Mouse (Mus musculus): Measurements from ENCODE around the gene Tnp1. TPM values are rescaled to one million over a fixed set of nuclear protein-coding genes. Genes with fewer than 3 reads are reported as not detected.

Gene Tnp1
- polyA plus RNA-seq, 1 experiment from 2014 or later: not detected

DNA sequence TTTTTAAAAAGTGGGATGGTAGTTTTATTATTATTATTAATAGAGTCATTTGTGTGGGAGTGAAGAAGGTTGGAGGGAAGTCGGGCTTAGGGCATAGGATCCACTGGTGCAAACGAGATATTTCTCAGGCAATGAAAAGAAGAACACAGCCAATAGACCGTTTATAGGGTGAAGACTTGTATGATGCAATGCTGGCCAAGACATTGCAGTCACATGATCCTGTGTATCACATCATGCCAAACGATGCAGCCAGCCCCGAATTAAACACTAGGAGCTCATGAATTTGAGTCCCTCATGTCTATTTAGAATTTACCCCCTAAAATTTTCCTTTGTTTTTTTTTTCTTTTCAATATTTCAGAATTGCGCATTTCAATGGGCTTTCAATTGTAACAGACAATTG lies 13.0 kb upstream of the Tnp1 start:
- Histone ChIP-seq H3K36me3 (ENCODE audit: control insufficient read depth, insufficient read depth, low read length) (no peaks in the 10 kb centered on the region), H3K4me1 (replicated peaks; ENCODE audit: control insufficient read depth, insufficient read depth, low read length) (no peaks in the 10 kb centered on the region), H3K27me3 (replicated peaks; ENCODE audit: control insufficient read depth, insufficient read depth, low read length) (no peaks in the 10 kb centered on the region), H3K4me3 (ENCODE audit: low read depth, low read length) (no peak overlapping the region), H3K9me3 (ENCODE audit: control insufficient read depth, low read length) (no peaks in the 10 kb centered on the region), H3K4me2 (no peak overlapping the region), H3K27ac (ENCODE audit: low read depth, low read length) (no peak overlapping the region), H3K9ac (ENCODE audit: low read depth, low read length) (no peak overlapping the region)
- ATAC-seq (replicated peaks; ENCODE audit: low FRiP score) (no peak), DNase-seq (ENCODE audit: low spot score) (no peak)
- WGBS: 82% methylated on average over 6 of the region's 6 CpGs

DNA sequence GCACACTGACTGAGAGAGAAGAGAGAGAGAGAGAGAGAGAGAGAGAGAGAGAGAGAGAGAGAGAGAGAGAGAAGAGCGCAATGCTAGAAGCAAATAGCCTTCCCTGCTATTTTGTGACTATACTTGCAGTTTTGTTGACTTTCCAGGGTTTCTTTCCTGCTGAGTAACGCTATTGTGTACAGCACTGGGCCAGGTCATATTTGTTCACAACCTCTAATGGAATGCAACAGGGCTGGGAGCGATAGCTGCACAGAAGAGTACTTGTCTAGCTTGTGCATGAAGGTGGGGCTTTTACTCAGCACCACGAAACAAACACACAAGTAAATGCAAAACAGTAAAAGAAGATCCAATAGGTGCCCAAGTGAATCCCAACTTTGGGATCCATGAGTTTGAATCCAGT lies 11.7 kb upstream of the Tnp1 start:
- H3K9me3 ChIP-seq (ENCODE audit: control insufficient read depth, low read length): no peaks in the 10 kb centered on the region
- DNase-seq (ENCODE audit: low spot score): no peak
- H3K27ac ChIP-seq (ENCODE audit: low read depth, low read length): no peak overlapping the region
- no peak for ATAC-seq (replicated peaks; ENCODE audit: low FRiP score)
- no peaks in the 10 kb centered on the region for H3K27me3 ChIP-seq (replicated peaks; ENCODE audit: control insufficient read depth, insufficient read depth, low read length)
- no peak overlapping the region for H3K4me2 ChIP-seq
- H3K4me3 ChIP-seq (ENCODE audit: low read depth, low read length): no peak overlapping the region
- no peaks in the 10 kb centered on the region for H3K4me1 ChIP-seq (replicated peaks; ENCODE audit: control insufficient read depth, insufficient read depth, low read length)
- H3K36me3 ChIP-seq (ENCODE audit: control insufficient read depth, insufficient read depth, low read length): no peaks in the 10 kb centered on the region
- WGBS: 74% methylated on average over 4 of the region's 4 CpGs
- no peak overlapping the region for H3K9ac ChIP-seq (ENCODE audit: low read depth, low read length)

DNA sequence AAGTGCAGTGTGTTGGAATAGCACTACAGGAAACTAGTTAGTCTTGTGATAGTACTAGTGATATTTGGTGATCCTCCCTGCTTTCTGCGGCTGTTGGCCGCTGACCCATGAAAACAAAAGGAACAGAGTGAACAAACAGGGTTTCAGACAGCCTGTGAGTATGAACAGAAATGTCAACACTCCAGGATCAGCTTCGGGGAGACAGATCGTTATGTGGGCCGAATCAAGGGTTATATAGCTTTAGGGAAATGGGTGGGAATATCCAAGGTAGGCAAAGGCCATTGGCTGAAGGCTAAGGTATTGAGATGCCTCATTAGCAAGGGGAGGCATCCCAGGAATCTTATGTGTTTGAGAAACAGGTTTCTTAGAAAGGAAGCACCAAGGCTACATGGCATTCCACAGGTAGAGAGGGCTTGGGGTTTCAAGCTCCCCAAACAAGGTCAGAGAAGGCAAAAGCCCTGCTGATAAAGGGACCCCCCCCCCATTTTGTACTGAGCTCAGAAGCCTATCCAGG lies 11.1 kb upstream of the Tnp1 start:
- WGBS: 84% methylated on average over 5 of the region's 5 CpGs

DNA sequence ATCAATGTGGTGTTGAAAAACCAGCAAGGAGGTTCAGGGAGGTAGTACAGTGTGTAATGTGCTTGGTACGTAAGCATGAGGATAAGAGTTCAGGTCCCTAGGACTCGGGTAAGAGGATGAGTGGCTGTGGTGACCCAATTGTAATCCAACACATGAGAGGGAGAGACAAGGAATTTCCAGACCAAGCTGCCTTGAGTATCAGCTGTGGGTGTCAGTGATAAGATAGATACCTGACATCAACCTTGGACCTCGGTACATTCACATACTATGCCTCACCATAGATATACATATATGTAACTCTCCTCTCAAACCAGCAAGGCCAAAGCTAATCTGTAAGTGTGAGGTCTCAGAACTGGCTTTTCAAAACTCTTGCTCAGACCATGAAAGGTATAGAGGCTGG lies 10.4 kb upstream of the Tnp1 start:
- DNase-seq (ENCODE audit: low spot score) (no peak), ATAC-seq (replicated peaks; ENCODE audit: low FRiP score) (peak; percentile 53)
- Histone ChIP-seq H3K27me3 (replicated peaks; ENCODE audit: control insufficient read depth, insufficient read depth, low read length) (no peaks in the 10 kb centered on the region), H3K9me3 (ENCODE audit: control insufficient read depth, low read length) (no peaks in the 10 kb centered on the region), H3K4me1 (replicated peaks; ENCODE audit: control insufficient read depth, insufficient read depth, low read length) (no peaks in the 10 kb centered on the region), H3K36me3 (ENCODE audit: control insufficient read depth, insufficient read depth, low read length) (no peaks in the 10 kb centered on the region), H3K4me3 (ENCODE audit: low read depth, low read length) (no peak overlapping the region), H3K4me2 (no peak overlapping the region), H3K27ac (ENCODE audit: low read depth, low read length) (no peak overlapping the region), H3K9ac (ENCODE audit: low read depth, low read length) (no peak overlapping the region)
- 68% methylated on average over 3 of the region's 3 CpGs for WGBS

More for the DNA sequence above, 11.1 kb upstream of the Tnp1 start:
- no peak overlapping the region for H3K4me3 ChIP-seq (ENCODE audit: low read depth, low read length)
- H3K27ac ChIP-seq (ENCODE audit: low read depth, low read length): no peak overlapping the region
- DNase-seq (ENCODE audit: low spot score): no peak
- no peak for ATAC-seq (replicated peaks; ENCODE audit: low FRiP score)
- no peaks in the 10 kb centered on the region for H3K9me3 ChIP-seq (ENCODE audit: control insufficient read depth, low read length)
- no peaks in the 10 kb centered on the region for H3K27me3 ChIP-seq (replicated peaks; ENCODE audit: control insufficient read depth, insufficient read depth, low read length)
- H3K4me1 ChIP-seq (replicated peaks; ENCODE audit: control insufficient read depth, insufficient read depth, low read length): no peaks in the 10 kb centered on the region
- no peak overlapping the region for H3K9ac ChIP-seq (ENCODE audit: low read depth, low read length)
- H3K4me2 ChIP-seq: no peak overlapping the region
- H3K36me3 ChIP-seq (ENCODE audit: control insufficient read depth, insufficient read depth, low read length): no peaks in the 10 kb centered on the region

DNA sequence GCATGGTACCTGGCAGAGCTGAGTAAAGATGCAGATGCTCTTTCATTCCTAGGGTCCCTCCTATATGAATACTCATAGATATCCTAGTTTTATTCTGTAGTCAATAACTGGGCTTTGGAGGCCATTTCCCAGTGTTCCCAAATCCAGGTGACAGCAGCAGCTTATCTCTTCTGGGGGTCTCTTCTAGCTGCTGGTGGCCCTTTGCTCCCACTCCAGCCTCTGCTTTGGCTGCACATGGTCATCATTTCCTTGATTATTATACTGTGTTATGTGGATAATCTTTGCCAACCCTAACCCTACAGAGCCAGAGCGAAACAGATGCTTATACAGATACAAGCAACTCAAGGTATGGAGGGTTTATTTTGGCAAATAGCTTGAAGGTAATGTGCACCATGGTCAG lies 8.9 kb downstream of the Tnp1 start:
- H3K27me3 ChIP-seq (replicated peaks; ENCODE audit: control insufficient read depth, insufficient read depth, low read length): no peaks in the 10 kb centered on the region
- no peak overlapping the region for H3K4me3 ChIP-seq (ENCODE audit: low read depth, low read length)
- ATAC-seq (replicated peaks; ENCODE audit: low FRiP score) (no peak), DNase-seq (ENCODE audit: low spot score) (no peak)
- H3K4me2 ChIP-seq: no peak overlapping the region
- H3K27ac ChIP-seq (ENCODE audit: low read depth, low read length): no peak overlapping the region
- H3K9ac ChIP-seq (ENCODE audit: low read depth, low read length): no peak overlapping the region
- no peaks in the 10 kb centered on the region for H3K4me1 ChIP-seq (replicated peaks; ENCODE audit: control insufficient read depth, insufficient read depth, low read length)
- no peaks in the 10 kb centered on the region for H3K9me3 ChIP-seq (ENCODE audit: control insufficient read depth, low read length)
- 96% methylated on average over 1 of the region's 1 CpGs for WGBS
- no peaks in the 10 kb centered on the region for H3K36me3 ChIP-seq (ENCODE audit: control insufficient read depth, insufficient read depth, low read length)

DNA sequence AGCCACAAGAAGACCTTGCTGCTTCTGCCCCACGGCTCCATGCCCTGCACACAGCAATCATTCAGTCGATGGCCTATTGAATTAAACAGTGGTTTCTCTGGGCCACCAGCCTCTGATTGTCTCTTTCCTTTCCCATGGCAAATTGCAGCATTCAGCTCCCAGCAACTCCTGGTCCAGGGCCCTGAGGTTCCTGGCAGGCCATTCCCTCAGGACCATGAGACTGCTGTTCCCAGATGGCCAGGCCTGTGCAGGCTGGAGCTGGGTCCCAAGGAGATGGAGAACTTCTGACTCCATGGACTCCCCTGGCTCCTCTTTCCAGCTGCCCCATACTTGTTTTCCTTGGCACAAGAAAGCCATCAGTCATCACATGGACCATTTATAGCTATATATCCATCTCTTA lies 10.8 kb downstream of the Tnp1 start:
- Histone ChIP-seq H3K4me2 (no peak overlapping the region), H3K36me3 (ENCODE audit: control insufficient read depth, insufficient read depth, low read length) (no peaks in the 10 kb centered on the region), H3K9me3 (ENCODE audit: control insufficient read depth, low read length) (no peaks in the 10 kb centered on the region), H3K27me3 (replicated peaks; ENCODE audit: control insufficient read depth, insufficient read depth, low read length) (no peaks in the 10 kb centered on the region), H3K4me3 (ENCODE audit: low read depth, low read length) (no peak overlapping the region), H3K27ac (ENCODE audit: low read depth, low read length) (no peak overlapping the region), H3K4me1 (replicated peaks; ENCODE audit: control insufficient read depth, insufficient read depth, low read length) (no peaks in the 10 kb centered on the region), H3K9ac (ENCODE audit: low read depth, low read length) (no peak overlapping the region)
- DNase-seq (ENCODE audit: low spot score) (no peak), ATAC-seq (replicated peaks; ENCODE audit: low FRiP score) (no peak)
- 89% methylated on average over 2 of the region's 2 CpGs for WGBS

DNA sequence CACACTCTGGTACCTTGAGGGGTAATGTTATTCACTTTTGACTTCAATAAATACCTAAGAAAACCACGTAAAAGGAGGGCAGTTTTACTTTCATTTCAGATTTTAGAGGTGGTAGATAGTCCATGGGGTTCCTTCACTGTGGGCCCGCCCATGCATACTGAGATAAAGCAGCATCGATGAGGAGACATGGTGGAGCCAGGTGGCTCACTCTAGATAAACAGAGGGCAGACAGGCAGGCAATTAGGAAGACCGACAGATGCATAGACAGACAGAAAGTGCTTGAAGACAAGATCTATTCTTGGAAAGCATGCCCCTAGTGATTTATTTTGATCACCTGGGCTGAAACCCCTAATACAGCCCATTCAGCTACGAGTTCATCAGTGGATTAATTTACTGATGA lies 13.1 kb downstream of the Tnp1 start:
- WGBS: 36% methylated on average over 5 of the region's 5 CpGs
- ATAC-seq (replicated peaks; ENCODE audit: low FRiP score) (peak; percentile 97), DNase-seq (ENCODE audit: low spot score) (no peak)
- no peak overlapping the region for H3K27ac ChIP-seq (ENCODE audit: low read depth, low read length)
- H3K4me2 ChIP-seq: no peak overlapping the region
- no peaks in the 10 kb centered on the region for H3K27me3 ChIP-seq (replicated peaks; ENCODE audit: control insufficient read depth, insufficient read depth, low read length)
- no peak overlapping the region for H3K9ac ChIP-seq (ENCODE audit: low read depth, low read length)
- H3K9me3 ChIP-seq (ENCODE audit: control insufficient read depth, low read length): no peaks in the 10 kb centered on the region
- H3K36me3 ChIP-seq (ENCODE audit: control insufficient read depth, insufficient read depth, low read length): no peaks in the 10 kb centered on the region
- H3K4me3 ChIP-seq (ENCODE audit: low read depth, low read length): no peak overlapping the region
- H3K4me1 ChIP-seq (replicated peaks; ENCODE audit: control insufficient read depth, insufficient read depth, low read length): no peaks in the 10 kb centered on the region

DNA sequence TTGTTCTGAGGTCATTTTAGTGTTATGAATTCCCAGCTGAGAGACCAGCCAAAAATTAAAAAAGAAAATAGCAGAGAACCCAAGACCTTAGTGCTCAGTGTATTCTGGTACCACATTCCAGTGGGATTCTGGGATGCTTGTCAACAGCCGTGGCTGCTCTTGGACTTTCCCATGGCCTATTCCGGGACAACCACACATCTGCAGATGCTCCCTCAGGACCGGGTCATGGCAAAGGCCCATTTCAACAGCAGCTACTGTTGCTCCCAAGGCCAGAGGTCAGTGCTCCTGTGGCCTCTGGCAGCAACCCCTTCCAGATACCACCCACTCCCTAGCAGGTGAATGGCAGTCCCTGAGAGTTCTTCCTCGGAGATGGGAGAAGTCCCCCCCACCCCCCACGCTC lies 13.7 kb downstream of the Tnp1 start:
- H3K27ac ChIP-seq (ENCODE audit: low read depth, low read length): no peak overlapping the region
- H3K27me3 ChIP-seq (replicated peaks; ENCODE audit: control insufficient read depth, insufficient read depth, low read length): no peaks in the 10 kb centered on the region
- no peak overlapping the region for H3K4me2 ChIP-seq
- DNase-seq (ENCODE audit: low spot score) (no peak), ATAC-seq (replicated peaks; ENCODE audit: low FRiP score) (no peak)
- no peaks in the 10 kb centered on the region for H3K4me1 ChIP-seq (replicated peaks; ENCODE audit: control insufficient read depth, insufficient read depth, low read length)
- H3K9ac ChIP-seq (ENCODE audit: low read depth, low read length): no peak overlapping the region
- WGBS: 78% methylated on average over 5 of the region's 5 CpGs
- H3K36me3 ChIP-seq (ENCODE audit: control insufficient read depth, insufficient read depth, low read length): no peaks in the 10 kb centered on the region
- no peaks in the 10 kb centered on the region for H3K9me3 ChIP-seq (ENCODE audit: control insufficient read depth, low read length)
- no peak overlapping the region for H3K4me3 ChIP-seq (ENCODE audit: low read depth, low read length)

DNA sequence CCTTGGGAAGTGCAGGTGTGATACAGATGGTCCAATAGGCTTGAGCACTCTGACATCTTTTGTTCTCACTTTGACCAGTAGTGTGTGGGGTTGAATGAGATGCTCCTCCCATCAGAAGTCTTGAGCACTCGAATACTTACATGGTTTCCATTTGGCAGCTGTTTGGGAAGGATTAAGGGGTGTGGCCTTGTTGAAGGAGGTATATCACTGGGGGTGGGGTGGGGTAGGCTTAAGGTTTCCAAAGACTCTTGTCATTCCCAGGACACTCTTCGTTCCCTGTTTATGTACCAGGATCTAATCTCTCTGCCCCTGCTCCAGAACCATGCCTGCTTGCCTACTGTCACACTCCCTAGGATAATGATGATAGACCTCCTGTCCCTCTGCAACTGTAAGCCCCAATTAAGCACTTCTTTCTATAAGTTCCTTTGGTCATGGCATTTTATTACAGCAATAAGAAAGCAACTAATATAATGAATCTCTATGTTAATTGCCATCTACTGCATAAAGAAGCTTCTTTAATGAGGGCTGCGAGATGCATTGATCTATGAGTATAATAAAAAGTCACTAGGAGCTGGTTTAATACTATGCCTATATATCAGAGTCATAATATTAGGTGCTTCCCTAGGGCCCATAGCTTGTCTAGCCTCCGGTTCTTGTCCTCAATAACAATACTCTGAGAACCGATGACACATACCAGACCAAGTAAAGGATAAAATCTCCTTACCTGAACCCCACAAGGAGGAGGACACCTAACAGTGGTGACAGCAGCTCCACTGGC lies 20.8 kb downstream of the Tnp1 start:
- no peak overlapping the region for H3K27ac ChIP-seq (ENCODE audit: low read depth, low read length)
- no peak for ATAC-seq (replicated peaks; ENCODE audit: low FRiP score)
- no peak for DNase-seq (ENCODE audit: low spot score)
- H3K36me3 ChIP-seq (ENCODE audit: control insufficient read depth, insufficient read depth, low read length): no peaks in the 10 kb centered on the region
- no peaks in the 10 kb centered on the region for H3K9me3 ChIP-seq (ENCODE audit: control insufficient read depth, low read length)
- no peak overlapping the region for H3K9ac ChIP-seq (ENCODE audit: low read depth, low read length)
- H3K4me2 ChIP-seq: no peak overlapping the region
- H3K4me1 ChIP-seq (replicated peaks; ENCODE audit: control insufficient read depth, insufficient read depth, low read length): no peaks in the 10 kb centered on the region
- WGBS: 84% methylated on average over 5 of the region's 5 CpGs
- H3K27me3 ChIP-seq (replicated peaks; ENCODE audit: control insufficient read depth, insufficient read depth, low read length): no peaks in the 10 kb centered on the region
- H3K4me3 ChIP-seq (ENCODE audit: low read depth, low read length): no peak overlapping the region

Data from liver, embryonic 11.5 days (tissue).